In the genomic region with DNA sequence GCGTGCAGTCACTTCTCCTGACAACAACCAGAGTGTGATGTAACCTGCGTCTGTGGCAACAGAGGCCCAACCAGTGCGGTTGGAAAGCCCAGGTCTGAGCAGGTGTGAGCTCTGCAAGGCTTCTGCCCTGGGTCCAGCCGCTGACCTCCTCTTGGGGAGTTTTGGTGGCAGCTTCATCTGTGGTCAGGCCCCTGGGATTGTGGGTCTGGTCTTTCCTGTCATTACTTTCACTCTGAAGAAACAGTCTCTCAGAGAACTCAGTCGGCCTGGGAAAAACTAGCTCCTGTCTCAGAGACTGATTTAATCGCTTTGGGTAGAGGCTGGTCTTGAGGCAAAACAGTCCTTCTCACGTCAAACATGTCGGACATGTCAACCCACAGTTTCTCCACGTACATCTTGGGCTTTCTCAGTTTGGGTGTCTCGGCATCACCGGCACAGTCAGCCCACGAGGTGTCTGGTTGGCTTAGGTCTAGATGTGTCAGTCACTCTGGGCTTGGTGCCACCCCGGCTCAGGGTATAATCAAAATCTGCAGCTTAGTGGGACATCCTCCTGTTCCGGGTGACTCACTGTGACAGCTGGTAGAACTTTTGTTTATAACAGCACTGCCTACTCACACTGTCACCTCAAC, we compare ENCODE assay signal across 10 mouse cellular contexts.
DNase-seq lines count a peak whose midpoint lies in the region; ATAC-seq lines count a peak whose summit lies in the region.
"Had no signal": no experiment of that assay in that cellular context is flagged by ENCODE, and none has a peak within 500 bp of the region (broad histone marks: within the 10 kb centered on the region; RNA-seq: fewer than 3 reads in every experiment).

No protein-coding gene starts in this region.

- ATAC-seq in forebrain, embryonic 13.5 days, result peak; percentile 45; the same call in 1 of the 2 replicates
- ATAC-seq in forebrain, embryonic 12.5 days (ENCODE audit: low FRiP score), result no peak

- H3K36me3 ChIP-seq in forebrain, embryonic 13.5 days (ENCODE audit: poor library complexity, severe bottlenecking), result no peaks in the 10 kb centered on the region
- H3K36me3 ChIP-seq in forebrain, embryonic 12.5 days (replicated peaks), result no peaks in the 10 kb centered on the region
- H3K36me3 ChIP-seq: embryonic facial prominence, embryonic 12.5 days; limb, embryonic 13.5 days had no signal

- no peaks in the 10 kb centered on the region for H3K4me1 ChIP-seq in forebrain, embryonic 13.5 days
- peaks cover 4% of the 10 kb centered on the region; the same call in 1 of the 2 replicates for H3K4me1 ChIP-seq in forebrain, embryonic 12.5 days
- H3K4me1 ChIP-seq: embryonic facial prominence, embryonic 12.5 days; limb, embryonic 13.5 days had no signal

- no peaks in the 10 kb centered on the region for H3K9me3 ChIP-seq in forebrain, embryonic 13.5 days (replicated peaks)
- H3K9me3 ChIP-seq in forebrain, embryonic 12.5 days, result no peaks in the 10 kb centered on the region
- H3K9me3 ChIP-seq: embryonic facial prominence, embryonic 12.5 days; limb, embryonic 13.5 days had no signal

- no peak overlapping the region for H3K9ac ChIP-seq in forebrain, embryonic 13.5 days
- no peak overlapping the region for H3K9ac ChIP-seq in forebrain, embryonic 12.5 days
- H3K9ac ChIP-seq: embryonic facial prominence, embryonic 12.5 days; limb, embryonic 13.5 days had no signal

- no peak overlapping the region for H3K4me2 ChIP-seq in forebrain, embryonic 13.5 days
- no peak overlapping the region for H3K4me2 ChIP-seq in forebrain, embryonic 12.5 days
- H3K4me2 ChIP-seq: embryonic facial prominence, embryonic 12.5 days; limb, embryonic 13.5 days had no signal

- no peak overlapping the region for H3K27ac ChIP-seq in forebrain, embryonic 13.5 days
- no peak overlapping the region for H3K27ac ChIP-seq in forebrain, embryonic 12.5 days
- H3K27ac ChIP-seq: embryonic facial prominence, embryonic 12.5 days; limb, embryonic 13.5 days had no signal

- DNase-seq in c-Kit-positive CD71-negative TER-119-negative erythroid progenitor cells, embryonic 14.5 days (ENCODE audit: low read depth), result peak; percentile 20
- peak; percentile 32 to 94 for DNase-seq in left cerebral cortex, adult 8-10 months (ENCODE audit: low spot score in 2 of 2)
- peak; percentile 87 to 88 for DNase-seq in right cerebral cortex, postnatal 36 days (ENCODE audit: low spot score in 2 of 2)
- no peak for DNase-seq in cerebellum, postnatal 36 days
- no peak for DNase-seq in heart, adult 18-20 months
- DNase-seq in liver, result no peak

- no peak overlapping the region for H3K4me3 ChIP-seq in forebrain, embryonic 13.5 days
- no peak overlapping the region for H3K4me3 ChIP-seq in forebrain, embryonic 12.5 days (replicated peaks)
- H3K4me3 ChIP-seq: embryonic facial prominence, embryonic 12.5 days; limb, embryonic 13.5 days had no signal

- WGBS in forebrain, embryonic 13.5 days, result 90% methylated on average over 14 of the region's 14 CpGs
- WGBS in forebrain, embryonic 12.5 days, result 91% methylated on average over 14 of the region's 14 CpGs

- no peaks in the 10 kb centered on the region for H3K27me3 ChIP-seq in forebrain, embryonic 13.5 days
- H3K27me3 ChIP-seq in forebrain, embryonic 12.5 days, result no peaks in the 10 kb centered on the region
- H3K27me3 ChIP-seq: embryonic facial prominence, embryonic 12.5 days; limb, embryonic 13.5 days had no signal

Comparison
In these comparisons a context has a peak if more than half of its experiments do, and no peak if none do; other contexts are left out.
1. DNase-seq: peak in c-Kit-positive CD71-negative TER-119-negative erythroid progenitor cells, embryonic 14.5 days (single experiment), left cerebral cortex, adult 8-10 months (2 of 2) and right cerebral cortex, postnatal 36 days (2 of 2); none in cerebellum, postnatal 36 days (0 of 2), heart, adult 18-20 months (0 of 2) and liver (single experiment).